Mouse (Mus musculus): ENCODE measurements around the gene Vcam1.

DNA sequence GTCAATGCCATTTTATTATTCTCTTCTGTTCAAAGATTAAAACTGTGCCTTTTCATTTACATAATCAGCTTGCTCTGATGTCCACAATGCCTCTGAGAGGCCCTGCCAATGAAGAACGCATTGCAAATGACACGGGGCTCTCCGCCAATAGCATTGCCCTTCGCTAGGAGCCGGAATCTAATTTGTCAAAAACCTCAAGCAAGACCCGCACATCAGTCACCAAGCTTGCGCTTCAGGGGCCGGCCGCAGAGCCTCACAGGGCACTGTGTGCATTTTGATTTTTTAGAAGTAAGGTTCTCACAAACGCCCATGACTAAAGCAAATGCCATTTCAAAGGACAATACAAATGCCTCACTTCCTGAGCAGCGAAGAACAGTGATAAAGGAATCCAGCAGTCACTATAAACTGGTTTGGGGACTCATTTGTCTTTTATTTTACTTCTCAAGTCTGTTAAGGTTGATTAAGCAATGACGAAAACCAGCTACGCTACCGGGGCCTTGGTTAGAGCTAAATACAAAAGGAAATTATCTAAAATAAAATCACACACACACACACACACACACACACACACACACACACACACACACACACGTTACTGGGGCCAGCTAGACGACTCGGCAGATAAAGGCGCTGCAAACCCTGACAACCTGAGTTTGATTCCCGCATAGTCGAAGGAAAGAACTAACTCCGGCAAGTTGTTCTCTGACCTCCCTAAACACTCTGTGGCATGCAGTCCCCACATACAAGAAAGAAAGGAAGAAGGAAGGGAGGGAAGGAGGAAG, 24.4 kb downstream of the Vcam1 start:
- TF ChIP-seq MAX (IDR thresholded peaks at IDR 0.05; ENCODE audit: low read depth): no peak
- TF ChIP-seq POLR2AphosphoS2 (IDR thresholded peaks at IDR 0.05; ENCODE audit: insufficient read length, low read depth): no peak
- TF ChIP-seq TCF12 (IDR thresholded peaks at IDR 0.05; ENCODE audit: insufficient read depth, poor library complexity, severe bottlenecking): no peak
- TF ChIP-seq TCF3 (IDR thresholded peaks at IDR 0.05; ENCODE audit: insufficient read length, low read depth): no peak

Data from myocyte (in vitro differentiated cells).